30 mouse cellular contexts compared by ENCODE assay signal in genomic region chrX:101935291-101935840, GRCm38 (mm10).
A peak's percentile ranks its signal among the peaks of the same experiment; 100 is the strongest.
DNase-seq lines count a peak whose midpoint lies in the region; ATAC-seq and TF ChIP-seq lines count a peak whose summit lies in the region.
"Had no signal": no experiment of that assay in that cellular context is flagged by ENCODE, and none has a peak within 500 bp of the region (broad histone marks: within the 10 kb centered on the region; RNA-seq: fewer than 3 reads in every experiment).

No protein-coding gene starts in this region.

- H3K4me2 ChIP-seq in embryonic facial prominence, embryonic 14.5 days (ENCODE audit: low read depth, low read length), result no peak overlapping the region
- H3K4me2 ChIP-seq: embryonic facial prominence, embryonic 12.5 days; forebrain, embryonic 15.5 days; heart, embryonic 11.5 days; hindbrain, embryonic 14.5 days; midbrain, embryonic 13.5 days had no signal

- ATAC-seq in cerebellum, adult (ENCODE audit: insufficient number of reproducible peaks, low FRiP score, low TSS enrichment), result 0 out of 2 replicates have a peak, but pooled peaks have one; percentile 49
- ATAC-seq in embryonic facial prominence, embryonic 14.5 days (ENCODE audit: low read depth), result 0 out of 2 replicates have a peak, but pooled peaks have one; percentile 33
- ATAC-seq: forebrain, embryonic 15.5 days; inflammation-experienced regulatory T-cells, adult 6 months; midbrain, embryonic 13.5 days had no signal

- no peak overlapping the region for H3K9ac ChIP-seq in embryonic facial prominence, embryonic 14.5 days (ENCODE audit: low read depth, low read length)
- no peak overlapping the region for H3K9ac ChIP-seq in ES-Bruce4 (ENCODE audit: low read depth, poor library complexity, severe bottlenecking)
- H3K9ac ChIP-seq: embryonic facial prominence, embryonic 12.5 days; forebrain, embryonic 15.5 days; hindbrain, embryonic 14.5 days; liver, embryonic 14.5 days; midbrain, embryonic 13.5 days had no signal

- no peak overlapping the region for H3K27ac ChIP-seq in embryonic facial prominence, embryonic 14.5 days (replicated peaks; ENCODE audit: low read depth, low read length)
- H3K27ac ChIP-seq in embryonic facial prominence, embryonic 10.5 days (replicated peaks), result no peak overlapping the region
- peak overlapping the region; percentile 61 for H3K27ac ChIP-seq in ES-Bruce4 (ENCODE audit: insufficient read depth, low read length)
- no peak overlapping the region for H3K27ac ChIP-seq in hindbrain, embryonic 10.5 days
- H3K27ac ChIP-seq: embryonic facial prominence, embryonic 12.5 days; forebrain, embryonic 10.5 days; forebrain, embryonic 15.5 days; gastrocnemius, adult 2 months; hindbrain, embryonic 14.5 days; liver, embryonic 14.5 days; macrophage; midbrain, embryonic 13.5 days had no signal

- H3K4me3 ChIP-seq in embryonic facial prominence, embryonic 14.5 days (ENCODE audit: low read depth, low read length), result no peak overlapping the region
- no peak overlapping the region for H3K4me3 ChIP-seq in embryonic facial prominence, embryonic 10.5 days
- H3K4me3 ChIP-seq in ES-Bruce4 (ENCODE audit: low read depth, low read length), result no peak overlapping the region
- H3K4me3 ChIP-seq in hindbrain, embryonic 10.5 days, result no peak overlapping the region
- H3K4me3 ChIP-seq: embryonic facial prominence, embryonic 12.5 days; forebrain, embryonic 10.5 days; forebrain, embryonic 15.5 days; gastrocnemius, adult 2 months; midbrain, embryonic 13.5 days had no signal

- no peaks in the 10 kb centered on the region for H3K36me3 ChIP-seq in embryonic facial prominence, embryonic 14.5 days (ENCODE audit: control insufficient read depth, insufficient read depth, low read length)
- H3K36me3 ChIP-seq in embryonic facial prominence, embryonic 10.5 days (replicated peaks), result no peaks in the 10 kb centered on the region
- no peaks in the 10 kb centered on the region for H3K36me3 ChIP-seq in ES-Bruce4 (ENCODE audit: control insufficient read depth, insufficient read depth, low read length, poor library complexity, severe bottlenecking)
- H3K36me3 ChIP-seq in hindbrain, embryonic 10.5 days, result no peaks in the 10 kb centered on the region
- H3K36me3 ChIP-seq: embryonic facial prominence, embryonic 12.5 days; forebrain, embryonic 10.5 days; forebrain, embryonic 15.5 days; midbrain, embryonic 13.5 days had no signal

- no peak for TF ChIP-seq EP300 in ES-Bruce4 (IDR thresholded peaks at IDR 0.05; ENCODE audit: insufficient read depth, low read depth, low read length)

- no peak for DNase-seq in cerebellum, postnatal 10 days
- no peak for DNase-seq in embryonic facial prominence, embryonic 14.5 days (ENCODE audit: low spot score)
- no peak for DNase-seq in embryonic facial prominence, embryonic 10.5 days (ENCODE audit: low spot score)
- peak; percentile 87 for DNase-seq in ZHBTc4 (ENCODE audit: low read depth, low spot score)
- DNase-seq in hindbrain, embryonic 10.5 days (ENCODE audit: low spot score), result no peak
- DNase-seq: adrenal gland, adult 8-10 months; cerebellum, adult 11 months; gastrocnemius, adult 2 months; gastrocnemius, postnatal 36 days; heart, adult 18-20 months; heart, postnatal 4 days; kidney, adult 8-10 months; kidney, postnatal 10 days; layer of hippocampus, postnatal 36 days; left cerebral cortex, postnatal 4 days; liver; lung, adult 2 months; lung, postnatal 10 days had no signal

- no peak for TF ChIP-seq POLR2A in ES-Bruce4 (IDR thresholded peaks at IDR 0.05; ENCODE audit: insufficient read depth, low read length)

- no peaks in the 10 kb centered on the region for H3K4me1 ChIP-seq in embryonic facial prominence, embryonic 14.5 days (ENCODE audit: control insufficient read depth, insufficient read depth, low read length)
- peaks cover 3% of the 10 kb centered on the region; the same call in 1 of the 2 replicates for H3K4me1 ChIP-seq in embryonic facial prominence, embryonic 10.5 days
- peaks cover 5% of the 10 kb centered on the region for H3K4me1 ChIP-seq in ES-Bruce4 (ENCODE audit: control insufficient read depth, insufficient read depth, low read length)
- H3K4me1 ChIP-seq in hindbrain, embryonic 10.5 days (replicated peaks), result no peaks in the 10 kb centered on the region
- H3K4me1 ChIP-seq: embryonic facial prominence, embryonic 12.5 days; forebrain, embryonic 10.5 days; forebrain, embryonic 15.5 days; midbrain, embryonic 13.5 days had no signal

- TF ChIP-seq CTCF in ES-Bruce4 (IDR thresholded peaks at IDR 0.05; ENCODE audit: low read depth, low read length), result no peak

- peaks cover 22% of the 10 kb centered on the region for H3K27me3 ChIP-seq in embryonic facial prominence, embryonic 14.5 days (replicated peaks; ENCODE audit: control insufficient read depth, insufficient read depth, low read length)
- H3K27me3 ChIP-seq in embryonic facial prominence, embryonic 10.5 days (replicated peaks; ENCODE audit: low read depth, poor library complexity, severe bottlenecking), result peaks cover 94% of the 10 kb centered on the region
- no peaks in the 10 kb centered on the region for H3K27me3 ChIP-seq in ES-Bruce4 (ENCODE audit: control insufficient read depth, insufficient read depth, low read length, poor library complexity, severe bottlenecking)
- H3K27me3 ChIP-seq in hindbrain, embryonic 10.5 days (ENCODE audit: insufficient read depth, poor library complexity, severe bottlenecking), result peaks cover 79% of the 10 kb centered on the region
- H3K27me3 ChIP-seq: CH12.LX; forebrain, embryonic 15.5 days had no signal

- WGBS in embryonic facial prominence, embryonic 14.5 days, result 44% methylated on average over 3 of the region's 3 CpGs
- WGBS in embryonic facial prominence, embryonic 10.5 days, result 45% methylated on average over 3 of the region's 3 CpGs
- WGBS in hindbrain, embryonic 10.5 days, result 40% methylated on average over 3 of the region's 3 CpGs

- H3K9me3 ChIP-seq in embryonic facial prominence, embryonic 14.5 days (ENCODE audit: control insufficient read depth, low read length), result no peaks in the 10 kb centered on the region
- no peaks in the 10 kb centered on the region for H3K9me3 ChIP-seq in embryonic facial prominence, embryonic 10.5 days
- H3K9me3 ChIP-seq in ES-Bruce4 (replicated peaks; ENCODE audit: control insufficient read depth, insufficient read depth, low read length, poor library complexity, severe bottlenecking), result no peaks in the 10 kb centered on the region
- no peaks in the 10 kb centered on the region for H3K9me3 ChIP-seq in hindbrain, embryonic 10.5 days
- H3K9me3 ChIP-seq: embryonic facial prominence, embryonic 12.5 days; forebrain, embryonic 10.5 days; forebrain, embryonic 15.5 days; midbrain, embryonic 13.5 days had no signal
